Mouse (Mus musculus) intestine, embryonic 15.5 days (tissue): Measurements from ENCODE around the gene Fndc3b. TPM values are rescaled to one million over a fixed set of nuclear protein-coding genes. Genes with fewer than 3 reads are reported as not detected.

Experiments used
- ATAC-seq: fragments of 200-750 bp; cut with Nextera tagmentation; 2 replicates; pipeline ENCODE4 v1.8.0; 2017; ENCODE audit warnings: moderate TSS enrichment, moderate library complexity
- H3K27ac ChIP-seq: fragments of 300-500 bp; sonication (generic); 2 replicates; pipeline ENCODE4 v1.5.1; 2015; ENCODE audit warnings: mild to moderate bottlenecking, inconsistent platforms
- H3K27me3 ChIP-seq: fragments of 300-500 bp; sonication (generic); replicated peaks from 2 replicates; pipeline ENCODE4 v1.6.1; 2015; ENCODE audit warnings: inconsistent platforms
- H3K36me3 ChIP-seq: fragments of 300-500 bp; sonication (generic); 2 replicates; pipeline ENCODE4 v1.6.1; 2015; ENCODE audit warnings: inconsistent platforms
- H3K4me1 ChIP-seq: fragments of 300-500 bp; sonication (generic); replicated peaks from 2 replicates; pipeline ENCODE4 v1.6.1; 2015; ENCODE audit warnings: inconsistent platforms
- H3K4me2 ChIP-seq: fragments of 300-500 bp; sonication (generic); replicated peaks from 2 replicates; pipeline ENCODE4 v1.6.1; 2015; ENCODE audit warnings: mild to moderate bottlenecking, inconsistent platforms
- H3K4me3 ChIP-seq: fragments of 300-500 bp; sonication (generic); replicated peaks from 2 replicates; pipeline ENCODE4 v1.5.1; 2015; ENCODE audit warnings: inconsistent platforms
- H3K9ac ChIP-seq: fragments of 300-500 bp; sonication (generic); 2 replicates; pipeline ENCODE4 v1.6.1; 2015; ENCODE audit warnings: inconsistent platforms
- H3K9me3 ChIP-seq: fragments of 300-500 bp; sonication (generic); 2 replicates; pipeline ENCODE4 v1.6.1; 2016; ENCODE audit warnings: inconsistent platforms
- WGBS: fragments of 180-500 bp; shearing (Covaris S2); methylation state at CpG from one replicate; pipeline ENCODE4 v1.1.7; 2015; 5-methylcytosine and 5-hydroxymethylcytosine counted together
- polyA plus RNA-seq: library from polyadenylated mRNA; unstranded; fragments of >200 nt; fragmentation: Nextera tagmentation; extraction: Ambion mirVana; gene quantifications from 2 replicates; pipeline ENCODE4 v1.2.1, GENCODE M21; 2015

Gene Fndc3b
- polyA plus RNA-seq, 1 experiment from 2014 or later = 20.1 TPM

DNA sequence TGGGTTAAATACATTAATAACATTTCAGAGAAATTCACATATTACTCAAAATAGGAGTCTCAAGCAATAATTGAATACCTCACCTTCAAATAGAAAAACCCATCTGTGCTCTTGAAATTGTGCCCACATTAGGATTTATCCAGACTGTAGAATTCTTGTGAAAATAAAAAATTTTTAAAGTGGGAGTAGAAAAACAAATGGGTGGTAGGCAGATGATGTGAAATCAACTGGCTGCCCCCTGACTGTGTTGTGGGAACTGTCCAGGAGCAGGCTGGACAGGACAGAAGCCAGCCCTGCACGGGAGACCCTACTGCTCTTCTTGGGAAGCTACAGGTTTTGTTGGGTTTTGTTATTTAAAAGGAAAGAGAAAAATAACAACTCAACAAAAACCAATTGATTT is 101.0 kb downstream of the Fndc3b start:
- H3K9me3 ChIP-seq = no peaks in the 10 kb centered on the region
- no peaks in the 10 kb centered on the region for H3K27me3 ChIP-seq
- no peak for ATAC-seq
- H3K4me1 ChIP-seq = peaks cover 20% of the 10 kb centered on the region
- no peak overlapping the region for H3K4me3 ChIP-seq
- WGBS = 73% methylated on average over 1 of the region's 1 CpGs
- H3K36me3 ChIP-seq = 0 out of 2 replicates have a peak, but pooled peaks cover 2% of the 10 kb centered on the region
- no peak overlapping the region for H3K9ac ChIP-seq
- H3K27ac ChIP-seq = no peak overlapping the region
- no peak overlapping the region for H3K4me2 ChIP-seq

DNA sequence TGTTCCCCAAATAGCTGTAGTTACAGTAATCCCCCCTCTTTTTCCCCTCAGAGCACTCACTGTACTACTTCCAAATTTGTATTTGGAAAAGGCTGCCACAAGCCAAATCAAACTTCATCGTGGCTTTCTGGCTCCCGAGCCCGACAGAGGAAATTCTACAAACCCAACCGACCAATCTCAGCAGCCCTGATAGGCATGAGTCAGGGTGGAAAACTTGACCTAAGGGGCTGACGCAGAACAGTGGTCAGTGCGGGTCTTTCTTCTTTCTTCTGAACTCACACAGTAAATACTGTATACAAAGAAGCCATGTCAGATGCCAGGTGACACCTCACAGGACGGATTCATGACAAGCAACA is 103.3 kb downstream of the Fndc3b start:
- WGBS = 42% methylated on average over 7 of the region's 7 CpGs

DNA sequence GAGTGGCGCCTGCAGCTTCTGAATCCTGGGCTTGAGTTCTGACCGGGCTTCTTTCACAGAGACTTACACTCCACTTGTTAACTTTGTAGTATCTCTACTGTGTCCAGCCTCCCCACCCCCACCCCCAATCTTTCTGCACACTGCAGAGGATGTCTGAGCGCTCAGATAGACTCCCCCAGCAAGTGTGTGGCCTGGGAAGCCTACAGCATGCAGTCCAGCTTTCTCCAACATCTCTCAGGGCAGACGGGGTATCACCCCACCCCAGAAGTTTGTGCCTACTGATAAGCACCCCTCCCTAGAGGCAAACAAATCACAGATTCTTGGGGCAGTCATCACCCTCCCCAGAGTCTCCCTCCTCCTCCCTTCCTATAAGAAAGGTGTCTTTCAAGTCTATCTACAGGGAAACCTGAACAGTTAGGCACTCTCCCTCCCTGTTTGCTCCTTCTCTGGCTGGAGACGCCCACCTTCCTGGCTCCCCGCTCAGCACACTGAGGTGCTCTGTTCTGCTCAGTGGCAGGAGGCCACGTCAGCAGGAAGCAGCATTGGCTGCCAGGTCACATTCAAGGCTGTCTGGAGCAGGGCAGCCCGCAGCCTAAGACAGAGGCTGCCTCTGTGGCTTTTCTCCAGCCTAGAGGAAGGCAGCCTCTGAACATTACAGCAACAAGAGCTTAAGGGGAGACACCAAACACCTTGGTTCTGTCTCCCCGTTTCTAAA is 103.9 kb downstream of the Fndc3b start:
- Histone ChIP-seq H3K4me2 (no peak overlapping the region), H3K27ac (peak overlapping the region; percentile 62), H3K27me3 (no peaks in the 10 kb centered on the region), H3K9ac (no peak overlapping the region), H3K4me1 (peaks cover 20% of the 10 kb centered on the region), H3K36me3 (no peaks in the 10 kb centered on the region), H3K4me3 (no peak overlapping the region), H3K9me3 (no peaks in the 10 kb centered on the region)
- 35% methylated on average over 9 of the region's 9 CpGs for WGBS
- ATAC-seq = peak; percentile 90

More for the DNA sequence above, 103.3 kb downstream of the Fndc3b start:
- Histone ChIP-seq H3K4me3 (no peak overlapping the region), H3K4me2 (no peak overlapping the region), H3K27ac (peak overlapping the region; percentile 62; the same call in 1 of the 2 replicates), H3K36me3 (no peaks in the 10 kb centered on the region), H3K9me3 (no peaks in the 10 kb centered on the region), H3K9ac (no peak overlapping the region), H3K4me1 (peaks cover 20% of the 10 kb centered on the region), H3K27me3 (no peaks in the 10 kb centered on the region)
- peak; percentile 30; the same call in 1 of the 2 replicates for ATAC-seq

DNA sequence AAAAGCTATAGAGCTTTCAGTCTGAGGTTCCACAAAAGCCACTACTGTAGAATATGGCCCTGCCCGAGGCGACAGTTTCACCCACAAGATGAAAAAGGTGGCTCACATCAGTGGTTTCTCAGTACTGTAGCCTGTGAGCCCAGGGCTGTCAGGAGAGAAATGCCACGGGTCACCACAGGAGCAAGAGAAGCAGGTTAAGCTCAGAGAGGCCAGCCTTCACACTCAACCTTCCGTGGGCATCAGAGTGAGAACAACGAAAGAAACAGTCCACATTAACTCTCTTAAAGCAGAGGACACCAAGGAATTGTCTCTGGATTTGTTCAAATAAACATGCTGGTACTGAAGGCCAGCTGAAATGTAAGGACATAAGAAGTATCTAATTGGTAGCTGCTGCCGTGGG is 104.5 kb downstream of the Fndc3b start:
- Histone ChIP-seq H3K4me3 (no peak overlapping the region), H3K9me3 (no peaks in the 10 kb centered on the region), H3K27ac (0 out of 2 replicates have a peak overlapping the region, but pooled peaks have one; percentile 62), H3K36me3 (no peaks in the 10 kb centered on the region), H3K4me1 (peaks cover 20% of the 10 kb centered on the region), H3K27me3 (no peaks in the 10 kb centered on the region), H3K4me2 (no peak overlapping the region), H3K9ac (no peak overlapping the region)
- no peak for ATAC-seq
- 80% methylated on average over 6 of the region's 6 CpGs for WGBS

DNA sequence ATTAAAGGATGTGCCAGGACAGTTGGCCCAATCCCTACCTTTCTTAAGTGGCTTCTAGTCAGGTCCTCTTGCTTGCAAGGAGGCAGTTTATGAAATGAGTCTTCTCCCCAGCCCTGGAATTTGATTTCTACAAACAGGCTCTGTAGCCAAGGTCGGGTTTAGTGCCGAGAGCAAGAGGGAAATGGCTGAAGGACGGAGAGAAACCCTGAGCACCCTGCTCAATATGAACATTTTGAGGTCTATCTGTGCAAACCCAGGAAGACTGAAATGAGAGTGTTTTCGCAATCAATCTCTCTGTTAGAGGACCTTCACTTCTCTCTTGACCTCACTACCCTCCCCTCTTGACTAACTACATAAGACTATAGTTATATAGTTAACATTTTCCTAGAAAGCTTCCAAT is 105.5 kb downstream of the Fndc3b start:
- H3K27me3 ChIP-seq = no peaks in the 10 kb centered on the region
- H3K27ac ChIP-seq = no peak overlapping the region
- no peak overlapping the region for H3K9ac ChIP-seq
- peaks cover 22% of the 10 kb centered on the region for H3K4me1 ChIP-seq
- H3K9me3 ChIP-seq = no peaks in the 10 kb centered on the region
- WGBS = 80% methylated on average over 4 of the region's 4 CpGs
- ATAC-seq = no peak
- H3K36me3 ChIP-seq = no peaks in the 10 kb centered on the region
- H3K4me3 ChIP-seq = no peak overlapping the region
- H3K4me2 ChIP-seq = no peak overlapping the region

DNA sequence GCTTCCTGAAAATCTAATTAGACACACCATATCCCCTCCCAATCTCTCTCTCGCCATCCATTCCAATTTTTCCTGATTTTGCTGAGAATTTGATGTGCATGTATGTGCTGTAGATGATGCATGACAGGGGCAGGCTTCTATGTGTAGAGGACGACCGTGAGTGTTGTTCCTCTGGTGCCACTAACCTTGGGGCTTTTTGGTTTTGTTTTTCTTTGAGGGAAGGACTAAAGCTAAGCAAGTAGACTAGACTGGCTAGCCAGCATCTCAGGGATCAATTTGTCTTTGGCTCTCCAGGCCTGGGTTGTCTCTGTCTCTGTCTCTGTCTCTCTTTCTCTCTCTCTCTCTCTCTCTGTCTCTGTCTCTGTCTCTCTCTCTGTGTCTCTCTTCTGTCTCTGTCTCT is 106.0 kb downstream of the Fndc3b start:
- WGBS = 90% methylated on average over 3 of the region's 3 CpGs
- no peaks in the 10 kb centered on the region for H3K9me3 ChIP-seq
- peaks cover 26% of the 10 kb centered on the region for H3K4me1 ChIP-seq
- no peak overlapping the region for H3K4me3 ChIP-seq
- H3K36me3 ChIP-seq = no peaks in the 10 kb centered on the region
- no peak overlapping the region for H3K27ac ChIP-seq
- no peak for ATAC-seq
- H3K4me2 ChIP-seq = no peak overlapping the region
- no peak overlapping the region for H3K9ac ChIP-seq
- H3K27me3 ChIP-seq = no peaks in the 10 kb centered on the region

DNA sequence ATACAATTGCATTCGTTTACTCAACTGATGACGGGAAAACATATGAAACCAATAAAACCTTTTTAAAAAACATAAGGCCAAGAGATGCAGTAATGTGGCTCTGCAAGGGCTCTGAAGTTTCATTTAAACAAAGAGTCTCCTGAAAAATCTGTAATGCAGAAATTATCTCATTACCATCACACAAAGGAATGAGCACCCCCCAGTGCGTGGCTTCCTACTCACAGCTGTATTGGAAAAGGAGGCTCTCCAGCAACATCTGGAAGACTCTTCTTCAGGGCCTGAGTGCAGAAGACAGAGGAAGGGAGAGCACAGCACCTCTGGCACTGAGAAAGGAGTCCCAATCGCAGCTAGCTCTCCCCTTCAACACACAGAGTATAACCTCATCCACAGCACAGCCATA is 106.5 kb downstream of the Fndc3b start:
- H3K36me3 ChIP-seq = no peaks in the 10 kb centered on the region
- no peaks in the 10 kb centered on the region for H3K27me3 ChIP-seq
- ATAC-seq = no peak
- no peak overlapping the region for H3K27ac ChIP-seq
- no peak overlapping the region for H3K4me3 ChIP-seq
- no peaks in the 10 kb centered on the region for H3K9me3 ChIP-seq
- no peak overlapping the region for H3K4me2 ChIP-seq
- H3K4me1 ChIP-seq = peaks cover 27% of the 10 kb centered on the region
- WGBS = 77% methylated on average over 4 of the region's 4 CpGs
- H3K9ac ChIP-seq = no peak overlapping the region

DNA sequence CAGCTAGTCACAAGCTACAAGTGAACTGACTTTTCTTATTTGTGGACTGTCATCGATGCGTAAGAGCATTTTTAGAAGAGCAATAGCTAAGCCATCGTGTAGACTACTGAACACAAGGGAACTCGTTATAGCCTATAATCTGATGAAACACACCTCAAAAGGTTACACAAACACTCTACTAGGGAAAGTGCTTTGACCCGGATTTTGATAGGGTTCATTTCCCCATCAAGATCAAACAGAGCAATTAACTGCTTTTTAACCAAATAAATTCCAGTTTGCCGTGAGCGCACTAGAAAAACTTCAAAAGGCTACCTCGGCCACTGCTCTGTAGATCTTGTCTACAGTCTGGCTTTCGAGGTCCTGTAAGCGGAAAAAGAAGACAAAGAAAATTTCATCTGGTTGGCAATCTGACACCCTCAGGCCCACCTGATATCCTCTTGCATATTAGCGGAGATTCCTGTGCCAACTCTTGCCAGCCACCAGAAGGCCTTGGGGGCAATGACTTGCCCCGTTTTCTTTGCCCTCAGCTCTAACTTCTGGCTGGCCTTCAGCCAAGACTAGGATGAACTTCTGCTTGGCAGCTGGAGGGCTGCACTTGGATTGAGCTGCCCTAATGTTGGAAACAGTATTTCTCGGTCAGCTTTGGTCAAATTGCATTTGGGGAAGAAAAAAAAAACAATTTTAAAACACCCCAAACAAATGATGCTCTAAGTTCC is 107.0 kb downstream of the Fndc3b start:
- no peak for ATAC-seq
- no peak overlapping the region for H3K9ac ChIP-seq
- H3K36me3 ChIP-seq = no peaks in the 10 kb centered on the region
- no peak overlapping the region for H3K27ac ChIP-seq
- H3K27me3 ChIP-seq = no peaks in the 10 kb centered on the region
- no peak overlapping the region for H3K4me2 ChIP-seq
- no peak overlapping the region for H3K4me3 ChIP-seq
- H3K4me1 ChIP-seq = peaks cover 27% of the 10 kb centered on the region
- no peaks in the 10 kb centered on the region for H3K9me3 ChIP-seq
- 62% methylated on average over 13 of the region's 13 CpGs for WGBS

DNA sequence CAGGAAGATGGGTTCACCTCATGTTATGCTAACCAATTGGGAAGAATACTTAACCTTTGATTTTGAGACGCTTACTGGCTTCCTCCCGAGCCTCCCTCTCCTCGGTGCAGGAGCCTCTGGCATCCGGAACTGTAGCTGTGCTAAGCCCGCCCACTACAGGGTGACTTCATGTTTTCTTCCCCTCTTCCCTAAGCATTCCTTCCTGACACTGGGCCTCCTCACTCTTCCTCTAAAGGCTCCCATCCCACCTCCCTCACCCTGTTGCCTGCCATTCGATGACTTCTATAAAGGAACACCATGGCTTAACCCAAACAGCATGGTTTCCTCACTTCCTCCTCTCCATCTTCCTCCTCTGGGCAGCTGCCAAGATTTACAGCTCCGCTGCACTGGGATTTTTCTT is 110.5 kb downstream of the Fndc3b start:
- no peak overlapping the region for H3K4me3 ChIP-seq
- H3K27me3 ChIP-seq = no peaks in the 10 kb centered on the region
- peaks cover 11% of the 10 kb centered on the region for H3K4me1 ChIP-seq
- H3K9me3 ChIP-seq = no peaks in the 10 kb centered on the region
- peak; percentile 55; the same call in 1 of the 2 replicates for ATAC-seq
- H3K9ac ChIP-seq = no peak overlapping the region
- 0 out of 2 replicates have a peak overlapping the region, but pooled peaks have one; percentile 29 for H3K27ac ChIP-seq
- no peak overlapping the region for H3K4me2 ChIP-seq
- H3K36me3 ChIP-seq = no peaks in the 10 kb centered on the region
- WGBS = 48% methylated on average over 7 of the region's 7 CpGs

DNA sequence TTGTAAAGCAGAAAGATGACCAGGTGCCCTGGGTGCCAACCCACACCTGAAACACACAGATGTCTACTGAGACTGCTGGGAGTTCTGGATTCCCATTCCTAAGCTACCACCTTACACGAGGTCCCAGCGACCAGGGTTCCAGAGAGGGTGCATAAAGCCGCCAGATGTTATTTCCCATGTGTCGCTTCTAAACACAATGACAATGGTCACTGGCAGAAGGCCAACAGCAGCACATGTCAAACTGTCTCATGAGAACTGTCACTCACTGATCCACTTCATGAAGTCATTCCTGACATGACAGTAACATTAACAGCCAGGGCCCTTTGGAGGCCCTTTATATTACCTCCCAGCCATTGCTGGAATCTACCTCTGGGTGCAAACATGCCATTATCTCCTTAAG is 110.9 kb downstream of the Fndc3b start:
- Histone ChIP-seq H3K4me2 (no peak overlapping the region), H3K27ac (no peak overlapping the region), H3K27me3 (no peaks in the 10 kb centered on the region), H3K36me3 (no peaks in the 10 kb centered on the region), H3K9me3 (no peaks in the 10 kb centered on the region), H3K4me3 (no peak overlapping the region), H3K9ac (no peak overlapping the region), H3K4me1 (peaks cover 11% of the 10 kb centered on the region)
- ATAC-seq = 0 out of 2 replicates have a peak, but pooled peaks have one; percentile 8
- WGBS = 64% methylated on average over 4 of the region's 4 CpGs

DNA sequence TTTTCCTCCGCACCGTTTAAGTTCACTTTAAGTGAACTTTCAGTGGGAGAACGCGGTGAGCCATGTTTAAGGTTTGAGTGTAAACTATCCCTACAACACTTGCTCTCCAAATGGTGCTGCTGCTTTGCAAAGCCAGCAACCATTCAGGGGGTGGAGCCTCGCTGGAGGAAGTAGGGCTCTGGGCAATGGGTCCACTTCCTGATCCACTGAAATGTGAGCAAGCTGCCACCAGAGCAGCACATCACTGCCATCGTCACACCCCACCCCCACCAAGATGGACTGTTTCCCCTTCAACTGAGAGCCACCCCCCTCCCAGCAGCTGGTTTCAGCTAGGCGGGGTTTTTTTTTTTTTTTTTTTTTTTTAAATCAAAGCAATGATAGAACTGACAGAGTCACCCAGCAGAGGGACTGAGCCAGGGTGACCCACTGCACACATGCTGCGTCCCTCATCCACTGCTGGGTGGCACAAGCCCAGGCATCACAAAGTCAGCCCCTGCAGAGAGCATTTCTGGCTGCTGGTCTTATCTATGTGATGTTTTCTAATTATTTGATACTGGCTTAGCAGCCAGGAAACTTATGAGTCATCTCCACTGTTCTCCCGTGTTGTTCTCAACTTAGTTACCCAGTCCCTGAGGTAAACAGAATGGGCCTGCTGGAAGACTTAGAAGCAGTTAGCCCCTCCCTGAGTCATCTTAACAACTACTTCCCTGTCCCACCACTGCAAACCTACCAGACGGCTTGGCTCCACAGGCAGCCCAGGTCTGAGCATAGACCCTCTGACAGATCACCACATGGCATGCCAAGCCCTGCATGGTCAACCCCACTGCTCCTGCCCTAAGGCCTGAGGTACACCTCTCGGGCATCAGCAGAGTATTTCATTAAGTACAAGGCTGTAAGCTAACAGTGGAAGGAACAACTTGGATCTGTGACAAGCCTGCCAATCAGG is 112.4 kb downstream of the Fndc3b start:
- Histone ChIP-seq H3K9me3 (no peaks in the 10 kb centered on the region), H3K9ac (no peak overlapping the region), H3K4me2 (no peak overlapping the region), H3K4me1 (peaks cover 11% of the 10 kb centered on the region), H3K27ac (no peak overlapping the region), H3K27me3 (no peaks in the 10 kb centered on the region), H3K36me3 (no peaks in the 10 kb centered on the region), H3K4me3 (no peak overlapping the region)
- WGBS = 78% methylated on average over 11 of the region's 11 CpGs
- ATAC-seq = no peak
